Mouse (Mus musculus) ZHBTc4 (cell line): Measurements from ENCODE around the gene Cdipt.

Experiments used
- DNase-seq: peaks from one replicate; pipeline ENCODE4 v3.0.0-alpha.2; 2011; ENCODE audit warnings: low read depth, low spot score

The Cdipt gene

GRCm38 (mm10) chr7:126975950-126976866 lies 494 bp downstream of the Cdipt start, which contains the start of gene Cdiptos:
Cdiptos (minus strand) TSS chr7:126976098.
- peak; percentile 99 for DNase-seq

GRCm38 (mm10) chr7:126976878-126977459 lies 1.3 kb downstream of the Cdipt start:
- DNase-seq = peak; percentile 59

- no peak for DNase-seq
Observed at GRCm38 (mm10) chr7:126978841-126979240, 3.1 kb downstream of the Cdipt start.

GRCm38 (mm10) chr7:126981601-126982000 lies 5.9 kb downstream of the Cdipt start:
- DNase-seq = no peak

GRCm38 (mm10) chr7:126982054-126982453 lies 6.3 kb downstream of the Cdipt start:
- DNase-seq = no peak

GRCm38 (mm10) chr7:126983113-126983512 lies 7.4 kb downstream of the Cdipt start:
- DNase-seq = no peak

- no peak for DNase-seq
Observed at GRCm38 (mm10) chr7:126984667-126985444, 9.1 kb downstream of the Cdipt start.

GRCm38 (mm10) chr7:126986319-126986718 lies 10.6 kb downstream of the Cdipt start:
- DNase-seq = peak; percentile 53

- peak; percentile 56 for DNase-seq
Observed at GRCm38 (mm10) chr7:126988816-126989215, 13.1 kb downstream of the Cdipt start.

GRCm38 (mm10) chr7:126996449-126996848 lies 20.7 kb downstream of the Cdipt start:
- DNase-seq = peak; percentile 61

- DNase-seq = no peak
Observed at GRCm38 (mm10) chr7:126999568-126999967, 23.9 kb downstream of the Cdipt start.

GRCm38 (mm10) chr7:127003620-127004019 lies 27.9 kb downstream of the Cdipt start:
- DNase-seq = peak; percentile 62

GRCm38 (mm10) chr7:127004122-127004875 lies 28.6 kb downstream of the Cdipt start:
- DNase-seq = peak; percentile 47

GRCm38 (mm10) chr7:127007313-127008024 lies 31.8 kb downstream of the Cdipt start:
- DNase-seq = no peak

GRCm38 (mm10) chr7:127008239-127009019 lies 32.7 kb downstream of the Cdipt start:
- DNase-seq = peak; percentile 51

GRCm38 (mm10) chr7:127009307-127010085 lies 33.8 kb downstream of the Cdipt start:
- no peak for DNase-seq

GRCm38 (mm10) chr7:127011051-127011450 lies 35.3 kb downstream of the Cdipt start:
- DNase-seq = no peak

GRCm38 (mm10) chr7:127011717-127012116 lies 36.0 kb downstream of the Cdipt start:
- peak; percentile 46 for DNase-seq

GRCm38 (mm10) chr7:127012374-127012773 lies 36.7 kb downstream of the Cdipt start:
- DNase-seq = no peak
